ENCODE assay signal across 7 mouse cellular contexts in genomic region chr17:35838122-35838544, GRCm38 (mm10). TPM values are rescaled to one million over a fixed set of nuclear protein-coding genes. Genes with fewer than 3 reads are reported as not detected.
DNase-seq lines count a peak whose midpoint lies in the region; ATAC-seq lines count a peak whose summit lies in the region.

TSS of gene Tubb5 (minus strand) at chr17:35838306.

- peaks cover 42% of the 10 kb centered on the region for H3K36me3 ChIP-seq in embryonic facial prominence, embryonic 10.5 days (replicated peaks)
- H3K36me3 ChIP-seq in limb, embryonic 11.5 days (ENCODE audit: control insufficient read depth, insufficient read depth, low read length) = peaks cover 21% of the 10 kb centered on the region
- peaks cover 37% of the 10 kb centered on the region for H3K36me3 ChIP-seq in midbrain, embryonic 14.5 days (ENCODE audit: control insufficient read depth, insufficient read depth, low read length)

- ATAC-seq in granulocyte monocyte progenitor cell, adult 5-6 weeks (replicated peaks; ENCODE audit: poor library complexity, severe bottlenecking) = peak; percentile 45
- peak; percentile 71 for ATAC-seq in limb, embryonic 11.5 days (ENCODE audit: insufficient number of reproducible peaks, low FRiP score, low TSS enrichment, low read depth)
- peak; percentile 82 for ATAC-seq in midbrain, embryonic 14.5 days (ENCODE audit: low FRiP score, low TSS enrichment)

- H3K4me3 ChIP-seq in embryonic facial prominence, embryonic 10.5 days = peak within 1 kb of the TSS; percentile 70
- peak within 1 kb of the TSS; percentile 60 for H3K4me3 ChIP-seq in limb, embryonic 11.5 days (ENCODE audit: low read depth, low read length)
- H3K4me3 ChIP-seq in midbrain, embryonic 14.5 days (replicated peaks; ENCODE audit: low read depth, low read length) = peak within 1 kb of the TSS; percentile 64

- peak within 1 kb of the TSS; percentile 99 for H3K9ac ChIP-seq in limb, embryonic 11.5 days (ENCODE audit: low read length)
- H3K9ac ChIP-seq in midbrain, embryonic 14.5 days (replicated peaks; ENCODE audit: low read length) = peak within 1 kb of the TSS; percentile 97

- H3K9me3 ChIP-seq in embryonic facial prominence, embryonic 10.5 days = no peaks in the 10 kb centered on the region
- H3K9me3 ChIP-seq in limb, embryonic 11.5 days (ENCODE audit: control insufficient read depth, low read length) = no peaks in the 10 kb centered on the region
- H3K9me3 ChIP-seq in midbrain, embryonic 14.5 days (ENCODE audit: control insufficient read depth, low read length) = no peaks in the 10 kb centered on the region

- DNase-seq in adrenal gland, postnatal 10 days = peak; percentile 98
- peak; percentile 98 for DNase-seq in embryonic facial prominence, embryonic 10.5 days (ENCODE audit: low spot score)
- peak; percentile 96 for DNase-seq in kidney, adult 18-20 months
- peak; percentile 97 for DNase-seq in limb, embryonic 11.5 days (ENCODE audit: low spot score)
- DNase-seq in midbrain, embryonic 14.5 days = peak; percentile 99
- DNase-seq in spleen, adult 18-20 months = peak; percentile 93

- H3K27ac ChIP-seq in embryonic facial prominence, embryonic 10.5 days (replicated peaks) = peak within 1 kb of the TSS; percentile 95
- peak within 1 kb of the TSS; percentile 96 for H3K27ac ChIP-seq in limb, embryonic 11.5 days (replicated peaks; ENCODE audit: low read depth, low read length)
- H3K27ac ChIP-seq in midbrain, embryonic 14.5 days (replicated peaks; ENCODE audit: low read depth, low read length) = peak within 1 kb of the TSS; percentile 95

- peaks cover 42% of the 10 kb centered on the region for H3K4me1 ChIP-seq in embryonic facial prominence, embryonic 10.5 days
- peaks cover 16% of the 10 kb centered on the region for H3K4me1 ChIP-seq in limb, embryonic 11.5 days (ENCODE audit: control insufficient read depth, insufficient read depth, low read length)
- peaks cover 37% of the 10 kb centered on the region for H3K4me1 ChIP-seq in midbrain, embryonic 14.5 days (ENCODE audit: control insufficient read depth, insufficient read depth, low read length)

- WGBS in embryonic facial prominence, embryonic 10.5 days = under 1% methylated on average over 29 of the region's 29 CpGs
- whole genome bisulfite sequencing in limb, embryonic 11.5 days = under 1% methylated on average over 29 of the region's 29 CpGs
- WGBS in midbrain, embryonic 14.5 days = under 1% methylated on average over 29 of the region's 29 CpGs

- H3K4me2 ChIP-seq in limb, embryonic 11.5 days (ENCODE audit: low read depth, severe bottlenecking) = peak within 1 kb of the TSS; percentile 82
- H3K4me2 ChIP-seq in midbrain, embryonic 14.5 days (ENCODE audit: low read length) = peak within 1 kb of the TSS; percentile 82

- no peaks in the 10 kb centered on the region for H3K27me3 ChIP-seq in embryonic facial prominence, embryonic 10.5 days (replicated peaks; ENCODE audit: low read depth, poor library complexity, severe bottlenecking)
- H3K27me3 ChIP-seq in limb, embryonic 11.5 days (ENCODE audit: control insufficient read depth, insufficient read depth, low read length) = no peaks in the 10 kb centered on the region
- no peaks in the 10 kb centered on the region for H3K27me3 ChIP-seq in midbrain, embryonic 14.5 days (ENCODE audit: control insufficient read depth, insufficient read depth, low read length)

RNA-seq across cellular contexts. Expression of gene Tubb5, which starts in this region (rescaled TPM):
- 100 to 1,000 TPM; 351 to 404 TPM for total RNA-seq in adrenal gland, postnatal 10 days (2021)
- 1,654 and 1,662 TPM in 2 replicates for polyA plus RNA-seq in embryonic facial prominence, embryonic 10.5 days (2016; fragmentation: Nextera tagmentation; extraction: Ambion mirVana)
- total RNA-seq in granulocyte monocyte progenitor cell, adult 5-6 weeks (2014; fragmentation: Nextera tagmentation) = 640 and 699 TPM in 2 replicates
- 874 and 1,022 TPM in 2 replicates for total RNA-seq in granulocyte monocyte progenitor cell, adult 5-6 weeks (2017)
- polyA plus RNA-seq in limb, embryonic 11.5 days (2014; fragmentation: Nextera tagmentation; extraction: Ambion mirVana) = 1,416 and 1,443 TPM in 2 replicates
- 1,880 and 2,054 TPM in 2 replicates for polyA plus RNA-seq in midbrain, embryonic 14.5 days (2014; fragmentation: Nextera tagmentation; extraction: Ambion mirVana)

Comparison
In these comparisons a context has a peak if more than half of its experiments do, and no peak if none do; other contexts are left out.
1. Peak in every context shown above with its lines: DNase-seq, ATAC-seq, H3K4me3 ChIP-seq and H3K27ac ChIP-seq.